Mouse (Mus musculus): ENCODE measurements around the gene Poldip3. TPM values are rescaled to one million over a fixed set of nuclear protein-coding genes. Genes with fewer than 3 reads are reported as not detected.

The Poldip3 gene
- total and polyA plus RNA-seq, 3 experiments = 77.0 to 78.9 (median 77.2) TPM

GRCm38 (mm10) chr15:83111290-83111689 lies 37.9 kb downstream of the Poldip3 start:
- in situ Hi-C loops (cut with MboI; ENCODE audit: low pct_ligation_motif_present, low pct_unique_long_range_greater_than_20kb, low sequenced_read_pairs) = no loop called here
- peaks cover 39 to 78% of the 10 kb centered on the region in 2 experiments for H3K36me3 ChIP-seq (replicated peaks in 1 of 2; ENCODE audit: control insufficient read depth in 1 of 2, insufficient read depth in 1 of 2, low read length in 1 of 2)
- TF ChIP-seq MAZ (IDR thresholded peaks at IDR 0.05; ENCODE audit: low read depth, low read length) (no peak), MAFK (IDR thresholded peaks at IDR 0.05; ENCODE audit: insufficient replicate concordance, low read length) (no peak), SMC3 (IDR thresholded peaks at IDR 0.05; ENCODE audit: low read depth, low read length) (no peak), BHLHE40 (IDR thresholded peaks at IDR 0.05; ENCODE audit: low read depth, low read length) (no peak), ZNF384 (IDR thresholded peaks at IDR 0.05; ENCODE audit: low read depth, low read length) (no peak), ZKSCAN1 (IDR thresholded peaks at IDR 0.05; ENCODE audit: borderline replicate concordance, low read depth, low read length) (no peak)
- H3K27me3 ChIP-seq (replicated peaks) = no peaks in the 10 kb centered on the region
- H3K4me3 ChIP-seq (replicated peaks in 1 of 3; ENCODE audit: low read depth in 2 of 3, low read length in 2 of 3, poor library complexity in 1 of 3) = no peak overlapping the region
- DNase-seq (ENCODE audit: extremely low read depth) = no peak
- dilution Hi-C loops (cut with MboI; ENCODE audit: extremely low pct_ligation_motif_present, extremely low pct_unique_long_range_greater_than_20kb, low sequenced_read_pairs) = no loop called here
- H3K9ac ChIP-seq (ENCODE audit: insufficient read depth, low read depth) = no peak overlapping the region
- H3K27ac ChIP-seq (ENCODE audit: insufficient read depth, low read depth) = no peak overlapping the region
- H3K4me2 ChIP-seq (ENCODE audit: insufficient read depth, low read depth, poor library complexity, severe bottlenecking) = no peak overlapping the region
- no peaks in the 10 kb centered on the region for H3K9me3 ChIP-seq (replicated peaks; ENCODE audit: low read length)
- H3K79me2 ChIP-seq (replicated peaks; ENCODE audit: control insufficient read depth, extremely low read depth, insufficient read depth, poor library complexity, severe bottlenecking) = no peaks in the 10 kb centered on the region
- H3K4me1 ChIP-seq (ENCODE audit: control insufficient read depth in 1 of 2, insufficient read depth in 2 of 2) = peaks cover 2 to 35% of the 10 kb centered on the region in 2 experiments; a peak in 3 of 4 replicates

- in situ Hi-C loops (cut with MboI; ENCODE audit: low pct_ligation_motif_present, low pct_unique_long_range_greater_than_20kb, low sequenced_read_pairs) = no loop called here
- H3K27me3 ChIP-seq (replicated peaks) = no peaks in the 10 kb centered on the region
- H3K36me3 ChIP-seq (replicated peaks in 1 of 2; ENCODE audit: control insufficient read depth in 1 of 2, insufficient read depth in 1 of 2, low read length in 1 of 2) = peaks cover 31 to 83% of the 10 kb centered on the region in 2 experiments
These were observed 41.4 kb downstream of the Poldip3 start for GRCm38 (mm10) chr15:83107814-83108213.

DNA sequence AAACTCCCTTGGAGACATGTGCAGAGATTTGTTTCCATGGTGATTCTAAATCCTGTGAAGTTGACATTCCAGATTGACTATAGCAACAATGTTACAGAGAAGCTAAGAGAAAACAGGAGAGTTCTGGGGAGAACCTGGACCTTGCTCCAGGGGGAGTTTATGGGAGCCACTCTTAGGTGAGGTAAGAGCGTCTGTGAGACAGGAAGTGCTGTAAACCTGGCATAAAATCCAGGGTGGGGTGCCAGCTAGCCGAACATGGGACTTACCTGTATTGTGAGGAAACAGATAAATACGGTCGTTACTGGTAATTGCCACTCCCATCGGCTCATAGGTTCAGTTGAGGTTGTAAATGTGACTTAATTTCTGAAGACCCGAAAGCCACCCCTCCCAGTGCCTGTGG lies 42.8 kb downstream of the Poldip3 start:
- dilution Hi-C loops (cut with MboI; ENCODE audit: extremely low pct_ligation_motif_present, extremely low pct_unique_long_range_greater_than_20kb, low sequenced_read_pairs) = no loop called here
- Histone ChIP-seq H3K9me3 (replicated peaks; ENCODE audit: low read length) (no peaks in the 10 kb centered on the region), H3K27me3 (replicated peaks) (no peaks in the 10 kb centered on the region), H3K4me1 (ENCODE audit: control insufficient read depth in 1 of 2, insufficient read depth in 2 of 2) (peaks cover 0 to 26% of the 10 kb centered on the region in 2 experiments; a peak in 2 of 4 replicates), H3K27ac (ENCODE audit: insufficient read depth, low read depth) (no peak overlapping the region), H3K4me3 (replicated peaks in 1 of 3; ENCODE audit: low read depth in 2 of 3, low read length in 2 of 3, poor library complexity in 1 of 3) (no peak overlapping the region), H3K36me3 (replicated peaks in 1 of 2; ENCODE audit: control insufficient read depth in 1 of 2, insufficient read depth in 1 of 2, low read length in 1 of 2) (peaks cover 33 to 86% of the 10 kb centered on the region in 2 experiments), H3K9ac (ENCODE audit: insufficient read depth, low read depth) (no peak overlapping the region), H3K4me2 (ENCODE audit: insufficient read depth, low read depth, poor library complexity, severe bottlenecking) (no peak overlapping the region), H3K79me2 (replicated peaks; ENCODE audit: control insufficient read depth, extremely low read depth, insufficient read depth, poor library complexity, severe bottlenecking) (no peaks in the 10 kb centered on the region)
- TF ChIP-seq USF2 (conservative IDR thresholded peaks at IDR 0.05; ENCODE audit: low read depth, low read length) = no peak
- no peak for TF ChIP-seq MAX (IDR thresholded peaks at IDR 0.05; ENCODE audit: low read length)
- no peak for TF ChIP-seq NELFE (IDR thresholded peaks at IDR 0.05; ENCODE audit: low read depth, low read length)
- TF ChIP-seq ZNF384 (IDR thresholded peaks at IDR 0.05; ENCODE audit: low read depth, low read length) = no peak
- TF ChIP-seq MAZ (IDR thresholded peaks at IDR 0.05; ENCODE audit: low read depth, low read length) = no peak
- no peak for TF ChIP-seq SIN3A (IDR thresholded peaks at IDR 0.05; ENCODE audit: low read length)
- no peak for TF ChIP-seq CTCF (conservative IDR thresholded peaks at IDR 0.05 in 1 of 2, IDR thresholded peaks at IDR 0.05 in 1 of 2; ENCODE audit: low read depth in 2 of 2, low read length in 2 of 2)
- no peak for TF ChIP-seq CHD1 (IDR thresholded peaks at IDR 0.05; ENCODE audit: low read depth, low read length)
- no peak for TF ChIP-seq POLR2A (IDR thresholded peaks at IDR 0.05; ENCODE audit: low read depth, low read length)
- TF ChIP-seq CHD2 (IDR thresholded peaks at IDR 0.05; ENCODE audit: low read length) = no peak
- TF ChIP-seq EP300 (IDR thresholded peaks at IDR 0.05; ENCODE audit: low read length) = no peak
- no peak for TF ChIP-seq JUND (conservative IDR thresholded peaks at IDR 0.05; ENCODE audit: low read depth, low read length)
- TF ChIP-seq RAD21 (IDR thresholded peaks at IDR 0.05; ENCODE audit: low read depth, low read length) = no peak
- no peak for TF ChIP-seq GABPA (IDR thresholded peaks at IDR 0.05; ENCODE audit: insufficient replicate concordance, low read depth, low read length)
- no peak for DNase-seq (ENCODE audit: extremely low read depth)
- in situ Hi-C loops (cut with MboI; ENCODE audit: low pct_ligation_motif_present, low pct_unique_long_range_greater_than_20kb, low sequenced_read_pairs) = no loop called here

More at GRCm38 (mm10) chr15:83107814-83108213, 41.4 kb downstream of the Poldip3 start:
- Histone ChIP-seq H3K9ac (ENCODE audit: insufficient read depth, low read depth) (no peak overlapping the region), H3K4me3 (replicated peaks in 1 of 3; ENCODE audit: low read depth in 2 of 3, low read length in 2 of 3, poor library complexity in 1 of 3) (no peak overlapping the region), H3K4me1 (ENCODE audit: control insufficient read depth in 1 of 2, insufficient read depth in 2 of 2) (peaks cover 0 to 31% of the 10 kb centered on the region in 2 experiments; a peak in 2 of 4 replicates), H3K79me2 (replicated peaks; ENCODE audit: control insufficient read depth, extremely low read depth, insufficient read depth, poor library complexity, severe bottlenecking) (no peaks in the 10 kb centered on the region), H3K4me2 (ENCODE audit: insufficient read depth, low read depth, poor library complexity, severe bottlenecking) (no peak overlapping the region), H3K9me3 (replicated peaks; ENCODE audit: low read length) (no peaks in the 10 kb centered on the region), H3K27ac (ENCODE audit: insufficient read depth, low read depth) (no peak overlapping the region)
- TF ChIP-seq CTCF (conservative IDR thresholded peaks at IDR 0.05 in 1 of 2, IDR thresholded peaks at IDR 0.05 in 1 of 2; ENCODE audit: low read depth in 2 of 2, low read length in 2 of 2) = no peak
- TF ChIP-seq ZKSCAN1 (IDR thresholded peaks at IDR 0.05; ENCODE audit: borderline replicate concordance, low read depth, low read length) = no peak
- no peak for TF ChIP-seq ZC3H11A (IDR thresholded peaks at IDR 0.05; ENCODE audit: low read depth, low read length)
- no peak for TF ChIP-seq MAZ (IDR thresholded peaks at IDR 0.05; ENCODE audit: low read depth, low read length)
- no peak for TF ChIP-seq USF2 (conservative IDR thresholded peaks at IDR 0.05; ENCODE audit: low read depth, low read length)
- no peak for TF ChIP-seq MEF2A (IDR thresholded peaks at IDR 0.05; ENCODE audit: borderline replicate concordance, low read depth, low read length)
- no peak for TF ChIP-seq SIN3A (IDR thresholded peaks at IDR 0.05; ENCODE audit: low read length)
- DNase-seq (ENCODE audit: extremely low read depth) = no peak
- dilution Hi-C loops (cut with MboI; ENCODE audit: extremely low pct_ligation_motif_present, extremely low pct_unique_long_range_greater_than_20kb, low sequenced_read_pairs) = no loop called here

All from CH12.LX (cell line).